Mouse (Mus musculus): Measurements from ENCODE around the gene Itpkb. TPM values are rescaled to one million over a fixed set of nuclear protein-coding genes. Genes with fewer than 3 reads are reported as not detected.

The Itpkb gene
- polyA plus RNA-seq (2015; fragmentation: Nextera tagmentation; extraction: Ambion mirVana) = 6.9 and 8.2 TPM in 2 replicates

DNA sequence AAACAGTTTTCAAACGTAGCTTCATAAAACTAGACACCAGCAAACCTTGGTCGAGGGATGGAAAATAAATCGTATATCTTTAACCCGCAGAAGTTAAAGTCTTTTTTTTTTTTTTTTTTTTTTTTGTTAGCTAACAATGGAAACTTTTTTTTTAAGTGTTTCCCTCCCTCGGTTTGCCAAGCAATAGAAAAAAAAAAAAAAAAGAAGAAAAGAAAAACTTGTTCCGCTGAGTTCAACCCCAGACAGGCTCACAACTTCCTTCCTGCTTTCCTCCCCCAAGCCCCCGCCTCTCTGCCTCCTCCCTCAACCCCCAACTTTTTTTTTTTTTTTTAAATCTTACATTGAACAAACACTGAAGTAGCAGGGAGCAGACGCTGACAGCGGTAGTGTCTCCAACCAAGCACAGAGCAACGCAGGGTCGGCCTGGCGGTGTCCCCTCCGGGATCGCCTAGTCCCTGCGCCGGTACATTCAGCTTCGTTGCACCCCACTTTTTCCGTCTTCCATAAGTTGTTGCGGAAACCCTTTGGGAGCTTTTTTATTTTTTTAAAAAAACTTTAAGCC lies at the start of gene Itpkb:
TSS of gene Itpkb (plus strand) at position 341 of the 562 bp plus-strand sequence.
- 1% methylated on average over 19 of the region's 19 CpGs for WGBS

DNA sequence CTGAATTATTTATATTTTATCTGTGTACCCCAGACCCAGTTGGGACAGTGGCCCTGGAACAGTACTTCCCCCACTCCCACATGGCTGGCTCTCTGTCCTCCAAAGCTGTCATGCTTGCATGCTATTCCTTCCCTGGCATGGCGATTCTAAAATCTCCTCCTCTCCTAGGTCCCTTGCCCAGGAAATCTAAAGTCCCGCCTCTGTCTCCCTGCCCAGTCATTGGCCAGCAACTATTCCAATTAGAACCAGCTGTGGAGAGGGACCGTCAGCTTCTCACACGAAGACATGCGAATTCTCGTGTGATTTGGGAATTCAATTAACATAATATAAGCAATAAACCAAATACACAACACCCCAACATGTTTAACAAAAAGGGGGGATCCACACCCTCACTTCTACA lies 47.7 kb upstream of the Itpkb start:
- no peak overlapping the region for H3K27ac ChIP-seq
- H3K4me3 ChIP-seq (replicated peaks) = no peak overlapping the region
- H3K4me1 ChIP-seq (replicated peaks) = peaks cover 31% of the 10 kb centered on the region
- H3K4me2 ChIP-seq (replicated peaks) = no peak overlapping the region
- no peaks in the 10 kb centered on the region for H3K9me3 ChIP-seq
- H3K9ac ChIP-seq = no peak overlapping the region
- no peaks in the 10 kb centered on the region for H3K36me3 ChIP-seq
- ATAC-seq = no peak
- no peaks in the 10 kb centered on the region for H3K27me3 ChIP-seq (replicated peaks)
- 69% methylated on average over 6 of the region's 6 CpGs for WGBS

More for the DNA sequence above, at the start of gene Itpkb:
- ATAC-seq = peak; percentile 81
- Histone ChIP-seq H3K27me3 (replicated peaks) (no peaks in the 10 kb centered on the region), H3K9ac (peak within 1 kb of the TSS; percentile 87), H3K27ac (peak within 1 kb of the TSS; percentile 93), H3K4me1 (replicated peaks) (peaks cover 46% of the 10 kb centered on the region), H3K9me3 (no peaks in the 10 kb centered on the region), H3K4me3 (replicated peaks) (peak within 1 kb of the TSS; percentile 75), H3K36me3 (peaks cover 8% of the 10 kb centered on the region; the same call in 1 of the 2 replicates), H3K4me2 (replicated peaks) (peak within 1 kb of the TSS; percentile 93)

DNA sequence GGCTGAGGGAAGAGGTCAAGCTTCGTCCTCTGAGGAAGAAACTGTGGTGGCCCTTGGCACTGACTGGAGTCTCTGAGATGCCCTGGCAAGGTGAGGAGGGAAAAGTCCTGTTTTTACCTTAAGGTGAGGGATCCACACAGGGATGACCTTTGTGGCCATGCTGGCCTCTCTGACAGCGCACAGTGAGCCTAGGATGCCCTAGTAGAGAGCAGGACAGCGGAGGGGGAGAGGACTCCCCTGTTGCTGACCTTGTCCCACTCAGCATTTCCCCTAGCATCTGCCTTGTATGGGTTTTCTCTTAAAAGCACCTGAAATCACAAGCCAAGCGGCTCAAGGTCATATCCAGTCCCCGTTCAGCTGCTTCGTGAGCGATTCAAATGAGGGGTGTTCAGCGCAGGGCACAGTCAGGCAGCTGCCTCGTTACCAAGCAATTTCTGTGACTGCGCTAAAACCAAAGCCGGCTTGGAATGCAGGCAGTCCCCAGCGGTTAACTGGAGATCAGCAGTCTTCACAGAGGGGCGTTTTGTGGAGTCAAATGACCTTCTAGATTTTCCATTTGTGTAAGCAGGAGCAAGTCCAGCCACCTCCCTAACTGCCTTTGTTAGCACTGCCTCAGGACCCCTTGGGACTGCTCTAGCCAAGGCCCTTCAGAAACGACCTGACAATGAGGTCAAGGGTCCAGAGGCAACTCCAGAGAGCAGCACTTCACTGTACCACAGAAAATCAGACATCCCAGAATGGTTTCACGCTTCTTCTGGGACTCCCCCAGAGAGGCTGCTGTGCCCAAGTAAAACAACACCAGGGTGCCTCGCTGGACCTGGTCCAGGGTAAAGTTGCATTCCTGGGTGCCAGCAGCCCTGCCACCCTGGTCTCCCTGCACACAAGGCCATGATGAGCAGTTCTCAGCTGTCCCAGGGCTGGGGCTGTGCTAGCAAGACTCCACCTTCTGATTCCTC lies 46.2 kb upstream of the Itpkb start:
- no peaks in the 10 kb centered on the region for H3K27me3 ChIP-seq (replicated peaks)
- H3K4me1 ChIP-seq (replicated peaks) = peaks cover 33% of the 10 kb centered on the region
- no peaks in the 10 kb centered on the region for H3K9me3 ChIP-seq
- no peak overlapping the region for H3K9ac ChIP-seq
- no peak overlapping the region for H3K4me2 ChIP-seq (replicated peaks)
- no peak overlapping the region for H3K4me3 ChIP-seq (replicated peaks)
- ATAC-seq = no peak
- no peaks in the 10 kb centered on the region for H3K36me3 ChIP-seq
- WGBS = 30% methylated on average over 16 of the region's 16 CpGs
- H3K27ac ChIP-seq = no peak overlapping the region

DNA sequence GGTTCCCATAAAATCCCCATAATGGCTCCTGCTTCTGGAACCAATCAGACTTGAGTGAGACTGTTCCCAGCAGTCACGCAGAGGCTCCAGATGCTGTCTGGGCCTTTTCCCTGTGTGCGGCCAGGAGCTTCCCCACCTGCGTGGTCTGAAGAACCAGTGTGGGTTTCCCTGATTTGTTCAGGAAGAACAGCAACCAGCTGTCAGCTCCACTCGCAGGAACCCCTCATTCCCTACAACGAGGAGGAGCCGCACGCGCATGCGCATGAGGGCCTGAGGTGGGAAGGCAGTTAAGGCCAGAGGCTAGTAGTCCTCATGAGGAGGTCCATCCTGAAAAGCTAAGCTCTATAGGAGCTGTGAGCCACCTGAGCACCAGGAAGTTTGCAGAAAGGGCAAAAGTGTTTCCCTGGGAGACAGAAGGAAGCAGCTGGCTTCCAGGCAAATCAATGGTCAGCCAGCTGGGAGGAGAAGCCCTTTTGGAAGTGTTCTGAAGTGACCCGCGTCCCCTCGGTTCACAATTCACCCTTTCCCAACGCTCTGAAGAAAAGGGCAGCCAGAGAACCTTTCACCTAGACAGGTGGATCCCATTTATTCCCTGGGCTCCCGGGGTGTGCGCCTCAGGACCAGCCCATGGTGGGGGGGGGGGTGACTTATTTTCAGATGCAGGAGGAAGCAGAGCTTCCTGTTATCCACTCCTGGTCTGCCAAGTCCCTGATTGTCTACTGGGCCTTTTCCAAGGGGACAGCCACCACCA lies 44.0 kb upstream of the Itpkb start:
- peaks cover 31% of the 10 kb centered on the region for H3K4me1 ChIP-seq (replicated peaks)
- H3K9ac ChIP-seq = no peak overlapping the region
- ATAC-seq = no peak
- 49% methylated on average over 15 of the region's 15 CpGs for WGBS
- H3K9me3 ChIP-seq = no peaks in the 10 kb centered on the region
- H3K27me3 ChIP-seq (replicated peaks) = no peaks in the 10 kb centered on the region
- H3K4me3 ChIP-seq (replicated peaks) = no peak overlapping the region
- peak overlapping the region; percentile 64 for H3K27ac ChIP-seq
- no peaks in the 10 kb centered on the region for H3K36me3 ChIP-seq
- no peak overlapping the region for H3K4me2 ChIP-seq (replicated peaks)

DNA sequence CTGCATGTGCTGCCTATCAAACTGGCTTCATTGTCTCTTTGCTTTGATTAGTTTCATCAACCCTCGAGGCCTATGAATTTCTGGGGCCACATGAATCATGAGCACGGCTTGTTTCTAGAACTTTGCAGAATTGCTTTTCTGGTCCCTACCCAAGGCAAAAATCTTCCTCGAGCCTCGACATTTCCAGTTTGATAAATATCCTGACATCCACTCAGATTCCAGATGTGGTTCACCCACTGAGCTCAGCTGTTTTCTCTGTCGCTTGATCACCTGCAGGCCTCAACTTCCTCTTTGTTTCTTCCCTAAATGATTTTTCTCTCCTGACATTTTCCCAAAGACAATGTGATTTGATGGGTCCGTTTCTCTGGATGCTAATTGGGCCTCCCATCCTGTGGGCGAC lies 42.1 kb upstream of the Itpkb start:
- Histone ChIP-seq H3K36me3 (no peaks in the 10 kb centered on the region), H3K4me2 (replicated peaks) (no peak overlapping the region), H3K9ac (no peak overlapping the region), H3K9me3 (no peaks in the 10 kb centered on the region), H3K4me1 (replicated peaks) (peaks cover 31% of the 10 kb centered on the region), H3K4me3 (replicated peaks) (no peak overlapping the region), H3K27me3 (replicated peaks) (no peaks in the 10 kb centered on the region), H3K27ac (no peak overlapping the region)
- ATAC-seq = no peak
- WGBS = 72% methylated on average over 7 of the region's 7 CpGs

DNA sequence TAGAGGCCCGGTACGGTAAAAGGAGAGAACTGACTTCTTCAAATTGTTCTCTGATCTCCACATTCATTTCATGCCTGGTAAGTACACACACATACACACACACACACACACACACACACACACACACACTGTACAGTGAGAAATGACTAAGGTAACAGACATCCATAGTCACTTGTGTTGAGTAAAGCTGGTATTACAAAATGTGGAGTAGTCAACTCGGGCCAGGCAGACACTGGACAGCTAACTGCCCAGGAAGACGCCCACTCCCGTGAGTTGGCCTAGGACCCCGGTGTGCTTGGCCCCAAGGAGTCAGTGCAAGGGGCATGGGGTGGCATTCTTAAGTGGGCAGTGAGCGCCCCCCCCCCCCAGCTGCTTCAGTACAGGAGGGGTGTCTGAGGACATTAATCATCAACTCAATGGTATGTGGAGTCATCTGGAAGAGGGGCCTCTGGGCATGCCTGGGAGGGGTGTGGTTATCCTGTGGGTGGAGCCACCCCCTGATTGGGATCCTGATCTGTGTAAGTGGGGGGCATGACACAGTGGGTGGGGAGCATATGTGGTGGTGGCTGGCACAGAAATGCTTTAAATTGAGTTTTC lies 41.3 kb upstream of the Itpkb start:
- no peak overlapping the region for H3K27ac ChIP-seq
- peak; percentile 50 for ATAC-seq
- WGBS = 79% methylated on average over 7 of the region's 7 CpGs

DNA sequence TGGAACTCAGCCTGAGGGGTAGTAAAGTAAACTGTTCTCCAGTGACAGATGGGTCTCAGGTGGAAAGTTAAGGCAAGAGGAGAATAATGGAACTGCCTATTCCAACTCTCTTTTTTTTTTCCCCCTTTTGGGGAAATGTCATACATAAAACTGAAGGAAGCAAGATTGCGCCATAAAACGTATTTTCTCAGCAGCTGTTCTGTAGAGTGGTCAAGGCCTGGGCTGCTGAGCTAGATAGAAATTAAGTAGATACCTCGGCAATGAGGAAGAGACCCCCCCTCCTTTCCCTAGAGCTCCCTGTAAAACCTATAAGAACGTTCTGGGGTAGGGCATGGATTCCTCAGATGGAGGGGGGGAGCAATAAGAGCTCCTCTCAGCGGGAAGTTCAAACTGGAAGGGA lies 40.5 kb upstream of the Itpkb start:
- Histone ChIP-seq H3K4me3 (replicated peaks) (no peak overlapping the region), H3K4me2 (replicated peaks) (peak overlapping the region; percentile 36; the same call in 1 of the 2 replicates), H3K4me1 (replicated peaks) (peaks cover 21% of the 10 kb centered on the region), H3K9ac (no peak overlapping the region), H3K36me3 (no peaks in the 10 kb centered on the region), H3K9me3 (no peaks in the 10 kb centered on the region), H3K27ac (no peak overlapping the region), H3K27me3 (replicated peaks) (no peaks in the 10 kb centered on the region)
- ATAC-seq = 0 out of 2 replicates have a peak, but pooled peaks have one; percentile 13
- 42% methylated on average over 5 of the region's 5 CpGs for WGBS

More for the DNA sequence above, 41.3 kb upstream of the Itpkb start:
- Histone ChIP-seq H3K4me1 (replicated peaks) (peaks cover 27% of the 10 kb centered on the region), H3K4me2 (replicated peaks) (peak overlapping the region; percentile 36), H3K36me3 (no peaks in the 10 kb centered on the region), H3K9me3 (no peaks in the 10 kb centered on the region), H3K4me3 (replicated peaks) (no peak overlapping the region), H3K9ac (no peak overlapping the region), H3K27me3 (replicated peaks) (no peaks in the 10 kb centered on the region)

DNA sequence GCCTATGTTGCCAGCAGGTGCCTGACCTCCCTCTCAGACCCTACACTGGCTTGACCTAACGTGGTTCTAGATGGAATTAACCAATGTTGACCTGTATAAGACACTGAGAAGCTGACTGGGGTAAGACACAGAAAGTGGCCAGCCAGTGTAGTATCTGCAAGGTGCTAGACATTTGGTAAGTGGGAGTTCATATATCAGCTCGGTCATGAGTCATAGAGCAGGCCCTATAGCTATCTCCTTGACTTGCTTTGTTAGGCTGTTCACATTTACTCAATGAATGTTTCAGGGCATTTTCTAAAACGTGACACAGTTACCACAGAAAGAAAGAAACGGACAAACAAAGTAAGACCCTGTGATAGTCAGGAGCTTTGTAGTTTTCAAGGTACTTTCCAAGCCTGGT lies 39.9 kb upstream of the Itpkb start:
- Histone ChIP-seq H3K4me1 (replicated peaks) (peaks cover 20% of the 10 kb centered on the region), H3K9me3 (no peaks in the 10 kb centered on the region)
- no peak for ATAC-seq

DNA sequence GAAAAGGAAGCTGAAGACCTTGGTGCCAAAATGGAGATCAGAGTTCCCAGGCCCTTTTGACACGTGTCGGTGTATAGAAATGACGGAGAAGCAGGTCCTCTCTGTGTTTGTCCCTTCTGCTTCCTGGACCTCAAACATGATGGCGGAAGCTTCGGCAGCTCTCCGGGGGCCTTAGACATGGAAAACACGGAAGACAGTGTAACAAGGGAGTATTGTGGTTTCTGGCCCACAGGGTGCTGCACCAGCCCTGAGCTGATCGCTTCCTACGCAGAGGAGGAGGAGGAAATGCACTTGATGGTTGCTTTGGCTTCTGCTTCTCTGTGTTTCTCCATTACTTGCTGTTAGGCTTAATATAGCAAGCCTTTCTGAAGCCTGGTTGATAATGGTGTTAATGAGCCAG lies 34.2 kb upstream of the Itpkb start:
- ATAC-seq = no peak
- no peaks in the 10 kb centered on the region for H3K9me3 ChIP-seq
- H3K36me3 ChIP-seq = no peaks in the 10 kb centered on the region
- H3K4me3 ChIP-seq (replicated peaks) = no peak overlapping the region
- no peak overlapping the region for H3K4me2 ChIP-seq (replicated peaks)
- WGBS = 85% methylated on average over 9 of the region's 9 CpGs
- no peaks in the 10 kb centered on the region; the same call in 1 of the 2 replicates for H3K4me1 ChIP-seq (replicated peaks)
- H3K9ac ChIP-seq = no peak overlapping the region
- H3K27me3 ChIP-seq (replicated peaks) = no peaks in the 10 kb centered on the region
- no peak overlapping the region for H3K27ac ChIP-seq

More for the DNA sequence above, 39.9 kb upstream of the Itpkb start:
- H3K27ac ChIP-seq = no peak overlapping the region
- no peak overlapping the region for H3K9ac ChIP-seq
- no peaks in the 10 kb centered on the region for H3K27me3 ChIP-seq (replicated peaks)
- no peaks in the 10 kb centered on the region for H3K36me3 ChIP-seq
- H3K4me3 ChIP-seq (replicated peaks) = no peak overlapping the region
- 83% methylated on average over 4 of the region's 4 CpGs for WGBS
- no peak overlapping the region for H3K4me2 ChIP-seq (replicated peaks)

DNA sequence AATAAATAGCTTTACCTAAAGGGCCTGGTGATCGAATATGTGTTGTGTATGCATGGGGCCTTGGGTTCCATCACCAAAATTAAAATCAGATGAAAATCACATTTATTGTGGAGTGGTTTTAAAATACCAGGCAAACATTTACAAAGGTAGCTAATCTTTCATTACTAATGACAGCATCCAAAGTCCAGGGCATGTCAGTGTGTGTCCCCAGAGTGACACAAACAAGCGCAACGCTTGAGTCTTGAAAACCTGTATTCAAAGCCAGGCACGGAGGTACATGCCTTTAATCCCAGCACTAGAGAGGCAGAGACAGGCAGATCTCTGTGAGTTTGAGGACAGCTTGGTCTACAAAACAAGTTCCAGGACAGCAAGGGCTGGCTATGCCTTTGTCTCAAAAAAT lies 30.6 kb upstream of the Itpkb start:
- 85% methylated on average over 4 of the region's 4 CpGs for WGBS

DNA sequence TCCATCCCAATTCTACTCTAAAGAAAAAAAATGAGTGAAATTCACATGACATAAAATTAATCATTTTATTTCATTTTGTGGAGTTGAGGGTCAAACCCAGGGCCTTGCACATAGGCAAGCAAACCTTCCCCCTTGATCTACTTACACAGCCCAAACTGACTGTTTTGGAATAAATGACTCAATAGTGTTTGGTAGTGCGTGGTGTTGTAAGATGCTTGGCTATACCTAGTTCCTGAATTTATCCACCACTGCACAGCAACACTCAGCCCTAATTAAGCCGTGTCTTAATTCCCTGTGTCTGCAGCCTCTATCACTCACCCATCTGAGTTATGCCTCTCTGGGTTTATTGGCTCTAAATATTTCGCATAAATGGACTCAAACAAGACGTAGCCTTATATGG lies 30.0 kb upstream of the Itpkb start:
- Histone ChIP-seq H3K4me2 (replicated peaks) (no peak overlapping the region), H3K27ac (no peak overlapping the region), H3K4me3 (replicated peaks) (no peak overlapping the region), H3K9ac (no peak overlapping the region), H3K9me3 (no peaks in the 10 kb centered on the region), H3K27me3 (replicated peaks) (no peaks in the 10 kb centered on the region), H3K4me1 (replicated peaks) (peaks cover 11% of the 10 kb centered on the region), H3K36me3 (no peaks in the 10 kb centered on the region)
- ATAC-seq = no peak
- WGBS = 85% methylated on average over 4 of the region's 4 CpGs

More for the DNA sequence above, 30.6 kb upstream of the Itpkb start:
- no peak overlapping the region for H3K4me3 ChIP-seq (replicated peaks)
- peaks cover 11% of the 10 kb centered on the region for H3K4me1 ChIP-seq (replicated peaks)
- H3K9me3 ChIP-seq = no peaks in the 10 kb centered on the region
- no peak overlapping the region for H3K27ac ChIP-seq
- no peak overlapping the region for H3K9ac ChIP-seq
- no peak overlapping the region for H3K4me2 ChIP-seq (replicated peaks)
- H3K36me3 ChIP-seq = no peaks in the 10 kb centered on the region
- no peak for ATAC-seq
- no peaks in the 10 kb centered on the region for H3K27me3 ChIP-seq (replicated peaks)

DNA sequence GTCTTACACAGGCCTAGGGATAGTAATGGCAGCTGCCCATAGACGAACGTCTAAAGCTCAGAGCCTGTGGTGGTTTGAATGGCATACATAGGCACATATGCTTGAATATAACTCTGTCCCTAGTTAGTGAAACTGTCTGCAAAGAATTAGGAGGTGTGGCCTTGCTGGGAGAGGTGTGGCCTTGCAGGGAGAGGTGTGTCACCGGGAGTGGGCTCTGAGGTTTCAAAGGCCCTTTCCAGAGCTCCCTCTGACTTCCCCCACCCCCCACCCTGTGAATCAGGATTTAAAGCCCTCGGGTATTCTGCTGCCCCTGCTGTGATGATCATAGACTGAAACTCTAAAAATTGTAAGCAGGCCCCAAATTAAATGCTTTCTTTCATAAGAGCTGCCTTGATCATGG lies 29.3 kb upstream of the Itpkb start:
- peak; percentile 52 for ATAC-seq
- 46% methylated on average over 4 of the region's 4 CpGs for WGBS
- no peaks in the 10 kb centered on the region for H3K9me3 ChIP-seq

More for the DNA sequence above, 29.3 kb upstream of the Itpkb start:
- Histone ChIP-seq H3K9ac (no peak overlapping the region), H3K4me1 (replicated peaks) (peaks cover 11% of the 10 kb centered on the region), H3K4me3 (replicated peaks) (no peak overlapping the region), H3K27me3 (replicated peaks) (no peaks in the 10 kb centered on the region), H3K36me3 (no peaks in the 10 kb centered on the region), H3K4me2 (replicated peaks) (no peak overlapping the region), H3K27ac (0 out of 2 replicates have a peak overlapping the region, but pooled peaks have one; percentile 6)
